Mouse (Mus musculus) hindbrain, embryonic 14.5 days (tissue): ENCODE results near the gene Rae1. TPM values are rescaled to one million over a fixed set of nuclear protein-coding genes. Genes with fewer than 3 reads are reported as not detected.

Experiments used
- ATAC-seq: fragments of 200-750 bp; cut with Nextera tagmentation; 2 replicates; pipeline ENCODE4 v1.8.0; 2017; ENCODE audit warnings: moderate number of reproducible peaks, mild to moderate bottlenecking, moderate TSS enrichment, moderate library complexity; ENCODE audit not compliant: low FRiP score
- DNase-seq: peaks from one replicate; pipeline ENCODE4 v3.0.0-alpha.2; 2015; ENCODE audit warnings: low spot score
- H3K27ac ChIP-seq: fragments of 300-500 bp; sonication (generic); 2 replicates; pipeline ENCODE4 v1.5.1; 2014; ENCODE audit warnings: mild to moderate bottlenecking, moderate library complexity
- H3K27me3 ChIP-seq: fragments of 300-500 bp; sonication (generic); 2 replicates; pipeline ENCODE4 v1.6.1; 2014; ENCODE audit warnings: mild to moderate bottlenecking, low read length, mixed read lengths; ENCODE audit not compliant: control insufficient read depth, insufficient read depth
- H3K36me3 ChIP-seq: fragments of 300-500 bp; sonication (generic); replicated peaks from 2 replicates; pipeline ENCODE4 v1.6.1; 2014; ENCODE audit not compliant: control insufficient read depth, insufficient read depth
- H3K4me1 ChIP-seq: fragments of 300-500 bp; sonication (generic); replicated peaks from 2 replicates; pipeline ENCODE4 v1.6.1; 2014; ENCODE audit warnings: antibody characterized with exemption, low read length, mixed read lengths; ENCODE audit not compliant: control insufficient read depth, insufficient read depth
- H3K4me2 ChIP-seq: fragments of 300-500 bp; sonication (generic); replicated peaks from 2 replicates; pipeline ENCODE4 v1.6.1; 2014; ENCODE audit warnings: mild to moderate bottlenecking, moderate library complexity
- H3K4me3 ChIP-seq: fragments of 300-500 bp; sonication (generic); replicated peaks from 2 replicates; pipeline ENCODE4 v1.5.1; 2014; ENCODE audit warnings: mild to moderate bottlenecking, low read length
- H3K9ac ChIP-seq: fragments of 300-500 bp; sonication (generic); 2 replicates; pipeline ENCODE4 v1.6.1; 2014
- H3K9me3 ChIP-seq: fragments of 300-500 bp; sonication (generic); 2 replicates; pipeline ENCODE4 v1.6.1; 2016; ENCODE audit warnings: low read length; ENCODE audit not compliant: control insufficient read depth
- WGBS: fragments of 180-500 bp; shearing (Covaris S2); extraction: QIAGEN DNeasy Blood & Tissue Kit; methylation state at CpG from one replicate; pipeline ENCODE4 v1.1.7; 2014; 5-methylcytosine and 5-hydroxymethylcytosine counted together
- polyA plus RNA-seq: library from polyadenylated mRNA; unstranded; fragments of >200 nt; fragmentation: Nextera tagmentation; extraction: Ambion mirVana; gene quantifications from 2 replicates; pipeline ENCODE4 v1.2.1, GENCODE M21; 2014

The Rae1 gene
- polyA plus RNA-seq = 111 and 117 TPM in 2 replicates

- H3K27ac ChIP-seq = peak within 1 kb of the TSS; percentile 79
- peak within 1 kb of the TSS; percentile 88 for H3K4me3 ChIP-seq
- DNase-seq (peak; percentile 100), ATAC-seq (peak; percentile 97)
- peak within 1 kb of the TSS; percentile 91 for H3K4me2 ChIP-seq
- peaks cover 27% of the 10 kb centered on the region for H3K36me3 ChIP-seq
- under 1% methylated on average over 45 of the region's 45 CpGs for WGBS
- H3K9ac ChIP-seq = peak within 1 kb of the TSS; percentile 86
- H3K27me3 ChIP-seq = no peaks in the 10 kb centered on the region
- H3K4me1 ChIP-seq = peaks cover 15% of the 10 kb centered on the region
- no peaks in the 10 kb centered on the region for H3K9me3 ChIP-seq
Measured at GRCm38 (mm10) chr2:172999630-173000284, at the start of gene Rae1. Gene Rae1, plus strand, starts transcription at chr2:173000117.

- WGBS = 57% methylated on average over 9 of the region's 9 CpGs
- H3K27ac ChIP-seq = no peak overlapping the region
- H3K9ac ChIP-seq = no peak overlapping the region
Measured at GRCm38 (mm10) chr2:172950119-172950676, 49.7 kb upstream of the Rae1 start.

GRCm38 (mm10) chr2:172950722-172951121, 49.2 kb upstream of the Rae1 start:
- no peaks in the 10 kb centered on the region for H3K27me3 ChIP-seq
- WGBS = 27% methylated on average over 11 of the region's 11 CpGs
- no peak overlapping the region for H3K4me3 ChIP-seq
- no peak overlapping the region for H3K27ac ChIP-seq
- ATAC-seq (no peak), DNase-seq (no peak)
- no peak overlapping the region for H3K9ac ChIP-seq
- H3K4me1 ChIP-seq = 0 out of 2 replicates have a peak, but pooled peaks cover 9% of the 10 kb centered on the region
- H3K9me3 ChIP-seq = no peaks in the 10 kb centered on the region
- no peaks in the 10 kb centered on the region for H3K36me3 ChIP-seq
- H3K4me2 ChIP-seq = no peak overlapping the region

More at GRCm38 (mm10) chr2:172950119-172950676, 49.7 kb upstream of the Rae1 start:
- H3K36me3 ChIP-seq = no peaks in the 10 kb centered on the region
- DNase-seq (no peak), ATAC-seq (no peak)
- no peak overlapping the region for H3K4me2 ChIP-seq
- H3K27me3 ChIP-seq = peaks cover 2% of the 10 kb centered on the region; the same call in 1 of the 2 replicates
- 0 out of 2 replicates have a peak, but pooled peaks cover 9% of the 10 kb centered on the region for H3K4me1 ChIP-seq
- no peaks in the 10 kb centered on the region for H3K9me3 ChIP-seq
- no peak overlapping the region for H3K4me3 ChIP-seq

- DNase-seq = no peak
- Histone ChIP-seq H3K4me2 (no peak overlapping the region), H3K9me3 (0 out of 2 replicates have a peak, but pooled peaks cover 7% of the 10 kb centered on the region), H3K4me3 (no peak overlapping the region), H3K27me3 (no peaks in the 10 kb centered on the region), H3K27ac (no peak overlapping the region), H3K36me3 (no peaks in the 10 kb centered on the region), H3K4me1 (0 out of 2 replicates have a peak, but pooled peaks cover 9% of the 10 kb centered on the region), H3K9ac (no peak overlapping the region)
- no peak for ATAC-seq
- 70% methylated on average over 2 of the region's 2 CpGs for WGBS
Measured at GRCm38 (mm10) chr2:172951976-172952375, 47.9 kb upstream of the Rae1 start.

- Histone ChIP-seq H3K4me2 (no peak overlapping the region), H3K27ac (peak overlapping the region; percentile 68), H3K9ac (no peak overlapping the region), H3K4me1 (0 out of 2 replicates have a peak, but pooled peaks cover 3% of the 10 kb centered on the region), H3K36me3 (no peaks in the 10 kb centered on the region), H3K27me3 (no peaks in the 10 kb centered on the region), H3K9me3 (0 out of 2 replicates have a peak, but pooled peaks cover 9% of the 10 kb centered on the region), H3K4me3 (no peak overlapping the region)
- ATAC-seq (peak; percentile 59; the same call in 1 of the 2 replicates), DNase-seq (no peak)
- WGBS = 7% methylated on average over 5 of the region's 5 CpGs
Measured at GRCm38 (mm10) chr2:172958579-172958978, 41.3 kb upstream of the Rae1 start.

- no peak overlapping the region for H3K4me2 ChIP-seq
- ATAC-seq (no peak), DNase-seq (no peak)
- H3K4me3 ChIP-seq = no peak overlapping the region
- H3K4me1 ChIP-seq = 0 out of 2 replicates have a peak, but pooled peaks cover 3% of the 10 kb centered on the region
- H3K27me3 ChIP-seq = no peaks in the 10 kb centered on the region
- 0 out of 2 replicates have a peak overlapping the region, but pooled peaks have one; percentile 68 for H3K27ac ChIP-seq
- WGBS = 50% methylated on average over 13 of the region's 13 CpGs
- H3K36me3 ChIP-seq = no peaks in the 10 kb centered on the region
- no peak overlapping the region for H3K9ac ChIP-seq
- 0 out of 2 replicates have a peak, but pooled peaks cover 9% of the 10 kb centered on the region for H3K9me3 ChIP-seq
Measured at GRCm38 (mm10) chr2:172959006-172959768, 40.7 kb upstream of the Rae1 start.

- Histone ChIP-seq H3K4me3 (no peak overlapping the region), H3K9me3 (0 out of 2 replicates have a peak, but pooled peaks cover 9% of the 10 kb centered on the region), H3K4me1 (0 out of 2 replicates have a peak, but pooled peaks cover 3% of the 10 kb centered on the region), H3K36me3 (no peaks in the 10 kb centered on the region), H3K4me2 (no peak overlapping the region), H3K27ac (no peak overlapping the region), H3K27me3 (no peaks in the 10 kb centered on the region), H3K9ac (no peak overlapping the region)
- ATAC-seq (no peak), DNase-seq (no peak)
- WGBS = 87% methylated on average over 3 of the region's 3 CpGs
Measured at GRCm38 (mm10) chr2:172960350-172960749, 39.6 kb upstream of the Rae1 start.

GRCm38 (mm10) chr2:172961211-172961610, 38.7 kb upstream of the Rae1 start:
- Histone ChIP-seq H3K4me3 (no peak overlapping the region), H3K27ac (no peak overlapping the region), H3K9ac (no peak overlapping the region), H3K9me3 (0 out of 2 replicates have a peak, but pooled peaks cover 9% of the 10 kb centered on the region), H3K27me3 (no peaks in the 10 kb centered on the region), H3K36me3 (no peaks in the 10 kb centered on the region), H3K4me1 (0 out of 2 replicates have a peak, but pooled peaks cover 3% of the 10 kb centered on the region), H3K4me2 (no peak overlapping the region)
- DNase-seq (no peak), ATAC-seq (no peak)
- 46% methylated on average over 6 of the region's 6 CpGs for WGBS

- no peak overlapping the region for H3K4me2 ChIP-seq
- H3K36me3 ChIP-seq = no peaks in the 10 kb centered on the region
- no peaks in the 10 kb centered on the region for H3K9me3 ChIP-seq
- no peak overlapping the region for H3K27ac ChIP-seq
- H3K4me1 ChIP-seq = no peaks in the 10 kb centered on the region
- no peak for ATAC-seq
- no peak for DNase-seq
- WGBS = 52% methylated on average over 11 of the region's 11 CpGs
- no peak overlapping the region for H3K4me3 ChIP-seq
- H3K9ac ChIP-seq = no peak overlapping the region
- no peaks in the 10 kb centered on the region for H3K27me3 ChIP-seq
Measured at GRCm38 (mm10) chr2:172965249-172965648, 34.7 kb upstream of the Rae1 start.
